Mouse (Mus musculus): ENCODE measurements around the gene Bad. TPM values are rescaled to one million over a fixed set of nuclear protein-coding genes. Genes with fewer than 3 reads are reported as not detected.

The Bad gene
- polyA plus RNA-seq, 1 experiment, result 127 TPM

DNA sequence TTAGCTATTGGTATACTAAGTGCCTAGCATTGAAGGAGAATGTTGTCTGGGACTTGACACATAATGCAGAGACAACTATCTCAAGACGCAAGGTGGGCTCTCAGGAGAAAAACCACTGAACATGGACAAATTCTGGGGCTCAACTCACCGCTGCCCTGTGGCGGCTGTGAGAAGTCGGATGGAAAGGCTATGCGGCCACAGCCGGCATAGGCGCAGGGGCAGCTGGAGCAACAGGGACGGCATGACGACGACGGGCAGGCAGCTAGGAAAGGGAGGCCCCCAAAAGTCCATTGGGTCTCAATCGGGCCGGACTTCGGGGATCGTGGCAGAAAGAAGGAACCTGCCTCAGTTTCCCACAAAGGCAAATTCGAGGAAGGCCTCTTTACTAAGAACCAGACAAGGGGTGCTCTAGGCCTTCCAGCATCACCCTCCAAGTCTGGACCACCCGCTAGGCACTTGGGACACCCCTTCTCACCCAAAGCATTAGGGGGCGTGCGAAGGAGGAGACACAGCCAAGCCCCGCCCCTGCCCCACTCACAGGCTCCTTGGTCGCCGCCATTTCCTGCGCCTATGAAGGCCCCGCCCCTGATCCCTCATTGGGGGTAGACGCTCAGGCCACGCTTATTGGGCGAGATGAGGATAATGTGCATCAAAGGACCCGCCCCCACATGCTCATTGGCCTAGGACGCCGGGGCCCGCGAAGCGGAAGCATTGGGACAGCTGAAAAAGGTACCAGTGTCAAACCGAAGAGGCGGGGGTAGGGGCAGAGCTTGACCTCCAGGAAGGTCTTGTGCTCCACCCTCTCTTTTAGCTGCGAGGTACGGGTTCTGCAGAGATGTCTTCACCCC, 50.6 kb downstream of the Bad start, which contains the start of gene Dnajc4:
Gene Dnajc4, minus strand, starts transcription at position 562 of the 848 bp plus-strand sequence.
- peak within 1 kb of the TSS; percentile 25 for H3K27ac ChIP-seq (ENCODE audit: insufficient read depth, low read depth, low read length)
- H3K36me3 ChIP-seq (ENCODE audit: control insufficient read depth, insufficient read depth, low read length), result no peaks in the 10 kb centered on the region
- WGBS, result under 1% methylated on average over 37 of the region's 37 CpGs
- H3K4me1 ChIP-seq (ENCODE audit: control insufficient read depth, insufficient read depth, insufficient read length, low read length), result peaks cover 20% of the 10 kb centered on the region
- TF ChIP-seq CTCF (IDR thresholded peaks at IDR 0.05; ENCODE audit: extremely low read depth, insufficient read length, insufficient replicate concordance, low read depth, low read length) (no peak), POLR2A (IDR thresholded peaks at IDR 0.05; ENCODE audit: low read depth, low read length) (peak; percentile 56; the same call in 1 of the 2 replicates)
- peak within 1 kb of the TSS; percentile 88 for H3K4me3 ChIP-seq (ENCODE audit: low read depth, low read length)
- H3K27me3 ChIP-seq (ENCODE audit: control insufficient read depth, insufficient read depth, low read length), result no peaks in the 10 kb centered on the region

DNA sequence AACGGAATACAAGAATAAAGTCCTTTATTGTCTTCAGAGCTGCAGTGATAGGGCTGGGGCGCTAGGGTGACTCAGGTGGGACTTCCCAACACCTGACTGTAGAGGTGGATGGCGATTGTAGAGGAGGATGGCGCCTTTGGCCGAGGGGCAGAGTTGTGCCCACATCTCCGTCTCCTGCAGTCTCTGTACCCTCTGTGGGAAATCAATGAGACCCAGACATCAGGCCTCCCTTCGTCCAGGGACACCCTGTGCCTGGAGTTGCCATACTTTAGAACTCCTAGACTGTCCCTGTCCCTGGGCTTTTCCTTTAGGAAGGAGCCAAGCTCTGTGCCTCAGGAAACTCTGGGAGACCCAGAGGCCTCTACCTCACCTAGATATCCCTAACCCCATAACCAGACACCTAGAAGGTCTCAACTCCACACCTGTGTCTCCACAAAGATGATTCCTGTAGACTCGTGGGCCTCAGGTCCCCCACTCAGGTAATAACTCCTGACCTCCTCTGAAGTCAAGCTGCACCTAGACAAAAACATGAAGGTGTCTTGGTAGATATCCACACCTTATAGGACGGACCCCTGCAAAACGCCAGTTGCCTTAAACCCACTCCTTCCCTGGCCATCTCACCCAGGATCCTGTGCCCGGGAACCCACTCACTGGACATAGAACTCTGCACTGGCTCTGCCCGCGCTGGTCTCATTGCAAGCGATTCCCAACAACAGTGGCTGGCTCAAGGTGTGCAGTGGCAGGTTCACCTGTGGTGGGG, 51.5 kb downstream of the Bad start:
- H3K4me1 ChIP-seq (ENCODE audit: control insufficient read depth, insufficient read depth, insufficient read length, low read length), result peaks cover 14% of the 10 kb centered on the region
- no peaks in the 10 kb centered on the region for H3K27me3 ChIP-seq (ENCODE audit: control insufficient read depth, insufficient read depth, low read length)
- no peak for TF ChIP-seq POLR2A (IDR thresholded peaks at IDR 0.05; ENCODE audit: low read depth, low read length)
- no peak for TF ChIP-seq CTCF (IDR thresholded peaks at IDR 0.05; ENCODE audit: extremely low read depth, insufficient read length, insufficient replicate concordance, low read depth, low read length)
- H3K36me3 ChIP-seq (ENCODE audit: control insufficient read depth, insufficient read depth, low read length), result no peaks in the 10 kb centered on the region
- peak overlapping the region; percentile 25; the same call in 1 of the 2 replicates for H3K27ac ChIP-seq (ENCODE audit: insufficient read depth, low read depth, low read length)
- WGBS, result 61% methylated on average over 14 of the region's 14 CpGs
- peak overlapping the region; percentile 88 for H3K4me3 ChIP-seq (ENCODE audit: low read depth, low read length)

DNA sequence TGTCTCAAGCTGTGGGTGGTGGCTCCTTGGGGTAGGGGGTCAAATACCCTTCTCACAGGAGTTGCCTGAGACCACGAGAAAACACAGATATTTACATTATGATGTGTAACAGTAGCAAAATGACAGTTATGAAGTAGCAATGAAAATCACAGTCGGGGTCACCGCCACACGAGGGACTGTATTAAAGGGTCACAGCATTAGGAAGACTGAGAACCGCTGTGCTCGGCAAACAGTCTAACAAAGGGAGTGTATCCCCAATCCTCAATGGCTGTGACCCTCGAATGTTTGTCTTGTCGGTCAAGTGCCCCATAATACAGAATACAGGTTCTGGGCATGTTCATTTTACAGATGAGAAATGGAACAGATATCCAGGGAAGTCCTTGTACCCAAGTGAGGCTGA, 52.3 kb downstream of the Bad start:
- 88% methylated on average over 8 of the region's 8 CpGs for WGBS
- Histone ChIP-seq H3K4me1 (ENCODE audit: control insufficient read depth, insufficient read depth, insufficient read length, low read length) (peaks cover 14% of the 10 kb centered on the region), H3K27ac (ENCODE audit: insufficient read depth, low read depth, low read length) (no peak overlapping the region)

DNA sequence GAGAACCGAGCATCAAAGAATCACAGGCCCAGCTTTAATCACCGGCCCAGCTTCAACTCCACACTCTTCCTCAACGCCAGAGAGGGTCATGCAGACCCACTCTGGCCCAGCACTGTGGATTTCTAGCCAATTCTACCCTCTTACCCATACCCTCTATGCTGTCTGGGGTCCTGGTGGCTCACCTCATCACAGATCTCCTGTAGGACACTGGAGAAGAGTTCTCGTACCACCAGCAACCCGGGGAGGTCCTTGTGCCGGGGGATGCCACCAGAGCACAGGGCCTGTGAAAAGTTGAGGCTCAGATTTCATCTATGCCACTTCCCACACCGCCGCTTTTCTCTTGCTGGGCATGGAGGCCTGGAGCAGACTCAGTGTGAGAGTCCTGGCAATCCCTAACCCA, 52.8 kb downstream of the Bad start:
- H3K4me3 ChIP-seq (ENCODE audit: low read depth, low read length), result no peak overlapping the region; the same call in 1 of the 2 replicates
- WGBS, result 84% methylated on average over 8 of the region's 8 CpGs
- no peak for TF ChIP-seq CTCF (IDR thresholded peaks at IDR 0.05; ENCODE audit: extremely low read depth, insufficient read length, insufficient replicate concordance, low read depth, low read length)
- TF ChIP-seq POLR2A (IDR thresholded peaks at IDR 0.05; ENCODE audit: low read depth, low read length), result no peak

More for the DNA sequence above, 52.3 kb downstream of the Bad start:
- no peak overlapping the region for H3K4me3 ChIP-seq (ENCODE audit: low read depth, low read length)
- H3K36me3 ChIP-seq (ENCODE audit: control insufficient read depth, insufficient read depth, low read length), result peaks cover 4% of the 10 kb centered on the region
- H3K27me3 ChIP-seq (ENCODE audit: control insufficient read depth, insufficient read depth, low read length), result no peaks in the 10 kb centered on the region
- no peak for TF ChIP-seq POLR2A (IDR thresholded peaks at IDR 0.05; ENCODE audit: low read depth, low read length)
- TF ChIP-seq CTCF (IDR thresholded peaks at IDR 0.05; ENCODE audit: extremely low read depth, insufficient read length, insufficient replicate concordance, low read depth, low read length), result no peak

DNA sequence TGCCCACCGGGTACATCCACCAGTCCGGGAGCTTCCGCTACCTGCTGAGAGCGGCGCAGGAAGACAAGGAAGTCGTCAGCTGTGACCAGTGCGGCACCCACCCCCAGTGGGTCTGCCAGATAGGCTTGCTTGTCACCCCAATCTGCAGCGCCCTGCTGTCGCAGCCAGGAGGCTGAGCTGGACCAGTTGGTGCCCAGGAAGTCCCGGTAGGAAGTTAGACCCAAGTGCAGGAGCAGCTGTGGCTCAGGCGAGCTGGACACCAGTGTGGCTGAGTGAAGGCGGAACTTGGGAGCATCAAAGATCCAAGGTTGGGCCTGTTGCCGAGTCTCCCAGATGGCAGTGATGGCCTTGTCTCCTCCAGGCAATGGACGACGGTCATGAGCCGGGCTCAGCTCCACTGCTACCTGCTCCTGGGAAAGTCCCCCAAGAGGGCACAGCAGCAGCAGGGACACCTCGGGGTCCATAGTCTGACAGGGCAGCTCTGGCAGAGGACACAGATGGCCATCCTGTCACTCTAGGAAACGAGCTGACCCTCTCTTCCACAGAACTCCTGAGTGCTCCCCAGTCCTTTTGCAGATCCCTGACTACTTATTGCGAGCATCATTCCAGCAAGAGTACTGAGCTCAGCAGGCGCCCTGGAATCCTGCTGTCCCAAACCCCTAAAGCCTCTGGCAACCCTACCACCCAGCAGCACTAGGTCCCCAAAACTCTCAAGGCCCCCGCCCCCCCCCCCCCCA, 53.8 kb downstream of the Bad start:
- WGBS, result 30% methylated on average over 21 of the region's 21 CpGs
- H3K27ac ChIP-seq (ENCODE audit: insufficient read depth, low read depth, low read length), result peak overlapping the region; percentile 56

More for the DNA sequence above, 52.8 kb downstream of the Bad start:
- Histone ChIP-seq H3K4me1 (ENCODE audit: control insufficient read depth, insufficient read depth, insufficient read length, low read length) (peaks cover 19% of the 10 kb centered on the region), H3K27me3 (ENCODE audit: control insufficient read depth, insufficient read depth, low read length) (no peaks in the 10 kb centered on the region), H3K27ac (ENCODE audit: insufficient read depth, low read depth, low read length) (no peak overlapping the region), H3K36me3 (ENCODE audit: control insufficient read depth, insufficient read depth, low read length) (peaks cover 7% of the 10 kb centered on the region)

DNA sequence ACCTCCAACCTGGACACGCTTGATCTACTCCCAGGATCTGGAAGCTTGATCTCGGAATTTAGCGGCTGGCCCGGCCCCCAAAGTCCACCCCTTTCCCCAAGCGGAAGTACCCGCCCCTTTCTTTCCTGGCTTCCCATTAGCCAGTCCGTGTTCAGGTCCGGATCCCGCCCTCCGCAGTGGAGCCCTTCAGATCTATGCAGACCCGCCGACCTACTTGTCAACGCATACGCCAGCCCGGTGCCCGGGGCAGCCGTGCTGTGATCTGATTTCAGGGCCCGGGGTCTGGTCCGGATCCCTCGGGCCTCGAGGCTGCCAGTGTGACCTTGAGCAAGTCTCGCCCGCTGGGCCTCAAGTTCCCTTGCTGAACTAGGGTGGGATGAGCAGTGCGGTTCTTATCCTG, 54.3 kb downstream of the Bad start, which contains the start of the genes Nudt22 and Trpt1:
Gene Nudt22, minus strand, starts transcription at position 112 of the 400 bp plus-strand sequence.
Gene Trpt1, plus strand, starts transcription at position 126 of the 400 bp plus-strand sequence.
- TF ChIP-seq POLR2A (IDR thresholded peaks at IDR 0.05; ENCODE audit: low read depth, low read length), result peak; percentile 74
- no peak for TF ChIP-seq CTCF (IDR thresholded peaks at IDR 0.05; ENCODE audit: extremely low read depth, insufficient read length, insufficient replicate concordance, low read depth, low read length)
- no peaks in the 10 kb centered on the region for H3K27me3 ChIP-seq (ENCODE audit: control insufficient read depth, insufficient read depth, low read length)
- WGBS, result 1% methylated on average over 24 of the region's 24 CpGs
- H3K36me3 ChIP-seq (ENCODE audit: control insufficient read depth, insufficient read depth, low read length), result peaks cover 7% of the 10 kb centered on the region
- peaks cover 23% of the 10 kb centered on the region for H3K4me1 ChIP-seq (ENCODE audit: control insufficient read depth, insufficient read depth, insufficient read length, low read length)
- H3K27ac ChIP-seq (ENCODE audit: insufficient read depth, low read depth, low read length), result peak within 1 kb of the TSS; percentile 56
- peak within 1 kb of the TSS; percentile 84 for H3K4me3 ChIP-seq (ENCODE audit: low read depth, low read length)

More for the DNA sequence above, 53.8 kb downstream of the Bad start:
- peaks cover 7% of the 10 kb centered on the region for H3K36me3 ChIP-seq (ENCODE audit: control insufficient read depth, insufficient read depth, low read length)
- H3K4me3 ChIP-seq (ENCODE audit: low read depth, low read length), result peak overlapping the region; percentile 84
- peaks cover 23% of the 10 kb centered on the region for H3K4me1 ChIP-seq (ENCODE audit: control insufficient read depth, insufficient read depth, insufficient read length, low read length)
- TF ChIP-seq POLR2A (IDR thresholded peaks at IDR 0.05; ENCODE audit: low read depth, low read length), result no peak
- TF ChIP-seq CTCF (IDR thresholded peaks at IDR 0.05; ENCODE audit: extremely low read depth, insufficient read length, insufficient replicate concordance, low read depth, low read length), result no peak
- H3K27me3 ChIP-seq (ENCODE audit: control insufficient read depth, insufficient read depth, low read length), result no peaks in the 10 kb centered on the region

All from small intestine, adult 2 months (tissue).